28 mouse cellular contexts compared by ENCODE assay signal in the genomic region with DNA sequence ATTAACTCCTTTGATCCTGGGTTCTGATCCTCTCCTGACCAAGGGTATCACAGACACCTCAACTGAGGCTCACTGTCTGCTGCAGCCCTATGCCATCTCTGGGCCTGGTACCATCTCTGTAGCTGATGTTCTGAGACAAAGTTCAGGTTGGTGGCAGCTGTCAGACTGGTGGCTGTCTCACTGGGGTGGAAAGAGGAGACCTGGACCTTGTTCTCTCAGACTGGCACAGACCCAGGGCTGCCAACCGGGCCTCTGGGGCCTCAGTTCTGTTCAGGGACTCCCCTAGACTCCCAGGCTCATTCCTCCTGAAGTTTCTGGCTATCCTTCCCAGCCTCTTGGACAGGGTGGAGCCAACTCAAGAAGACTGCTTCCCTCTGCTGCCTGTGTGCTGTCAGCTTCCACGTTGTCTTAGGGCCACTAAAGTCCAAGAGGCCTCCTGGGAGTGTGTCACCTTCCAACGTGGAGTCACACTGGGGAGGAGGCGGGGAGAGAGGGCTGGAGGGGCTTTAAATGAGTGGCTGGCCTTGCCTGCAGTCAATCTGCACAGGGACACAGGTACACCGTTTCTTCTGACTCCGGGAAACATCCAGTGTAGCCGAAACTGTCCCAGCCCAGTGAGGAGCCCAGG. TPM values are rescaled to one million over a fixed set of nuclear protein-coding genes. Genes with fewer than 3 reads are reported as not detected.
DNase-seq lines count a peak whose midpoint lies in the region; ATAC-seq and TF ChIP-seq lines count a peak whose summit lies in the region.
"Had no signal": no experiment of that assay in that cellular context is flagged by ENCODE, and none has a peak within 500 bp of the region (broad histone marks: within the 10 kb centered on the region; RNA-seq: fewer than 3 reads in every experiment).

A gene (plus strand): TSS at position 171 of the 628 bp plus-strand sequence.

- TF ChIP-seq CTCF in liver, postnatal 0 days (IDR thresholded peaks at IDR 0.05; ENCODE audit: low read depth), result no peak

- H3K4me3 ChIP-seq in kidney, embryonic 14.5 days (ENCODE audit: low read length), result no peak within 1 kb of the TSS
- no peak within 1 kb of the TSS for H3K4me3 ChIP-seq in liver, postnatal 0 days (ENCODE audit: low read depth, low read length)
- H3K4me3 ChIP-seq in liver, embryonic 11.5 days (ENCODE audit: low read depth, low read length), result no peak within 1 kb of the TSS
- H3K4me3 ChIP-seq: embryonic facial prominence, embryonic 13.5 days; erythroblast, embryonic 14.5 days; forebrain, embryonic 13.5 days; liver, embryonic 13.5 days; lung, embryonic 15.5 days had no signal

- no peak for ATAC-seq in kidney, embryonic 14.5 days (ENCODE audit: low FRiP score, low TSS enrichment)
- no peak for ATAC-seq in liver, postnatal 0 days
- no peak for ATAC-seq in liver, embryonic 11.5 days (replicated peaks; ENCODE audit: low FRiP score)
- ATAC-seq: forebrain, embryonic 13.5 days; Patski had no signal

- TF ChIP-seq EP300 in liver, postnatal 0 days (IDR thresholded peaks at IDR 0.05; ENCODE audit: low read depth), result no peak

- H3K9me3 ChIP-seq in kidney, embryonic 14.5 days (ENCODE audit: control insufficient read depth, low read length), result no peaks in the 10 kb centered on the region
- no peaks in the 10 kb centered on the region for H3K9me3 ChIP-seq in liver, postnatal 0 days (ENCODE audit: low read length)
- H3K9me3 ChIP-seq in liver, embryonic 11.5 days (ENCODE audit: control insufficient read depth, low read length), result no peaks in the 10 kb centered on the region
- H3K9me3 ChIP-seq: embryonic facial prominence, embryonic 13.5 days; forebrain, embryonic 13.5 days; G1E; liver, embryonic 13.5 days; lung, embryonic 15.5 days had no signal

- H3K36me3 ChIP-seq in kidney, embryonic 14.5 days (ENCODE audit: control insufficient read depth, insufficient read depth, low read length), result no peaks in the 10 kb centered on the region
- no peaks in the 10 kb centered on the region for H3K36me3 ChIP-seq in liver, postnatal 0 days (replicated peaks; ENCODE audit: insufficient read depth, low read length)
- H3K36me3 ChIP-seq in liver, embryonic 11.5 days (ENCODE audit: control insufficient read depth, insufficient read depth, low read length), result no peaks in the 10 kb centered on the region
- H3K36me3 ChIP-seq: embryonic facial prominence, embryonic 13.5 days; G1E; liver, embryonic 13.5 days; lung, embryonic 15.5 days had no signal

- no peaks in the 10 kb centered on the region for H3K4me1 ChIP-seq in kidney, embryonic 14.5 days (ENCODE audit: control insufficient read depth, insufficient read depth, low read length)
- peaks cover 10% of the 10 kb centered on the region for H3K4me1 ChIP-seq in liver, postnatal 0 days (ENCODE audit: insufficient read depth)
- peaks cover under 1% of the 10 kb centered on the region; the same call in 1 of the 2 replicates for H3K4me1 ChIP-seq in liver, embryonic 11.5 days (replicated peaks; ENCODE audit: control insufficient read depth, insufficient read depth, low read length)
- H3K4me1 ChIP-seq: embryonic facial prominence, embryonic 13.5 days; forebrain, embryonic 13.5 days; lung, embryonic 15.5 days had no signal

- no peak within 1 kb of the TSS for H3K9ac ChIP-seq in kidney, embryonic 14.5 days (ENCODE audit: low read depth, low read length)
- no peak within 1 kb of the TSS; the same call in 1 of the 2 replicates for H3K9ac ChIP-seq in liver, postnatal 0 days (replicated peaks)
- H3K9ac ChIP-seq in liver, embryonic 11.5 days (ENCODE audit: low read depth, low read length), result no peak within 1 kb of the TSS
- H3K9ac ChIP-seq: embryonic facial prominence, embryonic 13.5 days; forebrain, embryonic 13.5 days; liver, embryonic 13.5 days; lung, embryonic 15.5 days had no signal

- no peaks in the 10 kb centered on the region for H3K27me3 ChIP-seq in kidney, embryonic 14.5 days (ENCODE audit: control insufficient read depth, insufficient read depth, low read length)
- H3K27me3 ChIP-seq in liver, postnatal 0 days (ENCODE audit: insufficient read depth, low read length), result no peaks in the 10 kb centered on the region
- H3K27me3 ChIP-seq in liver, embryonic 11.5 days (replicated peaks; ENCODE audit: control insufficient read depth, insufficient read depth, low read length), result no peaks in the 10 kb centered on the region
- H3K27me3 ChIP-seq: embryonic facial prominence, embryonic 13.5 days; forebrain, embryonic 13.5 days; liver, embryonic 13.5 days; lung, embryonic 15.5 days had no signal

- no peak within 1 kb of the TSS for H3K27ac ChIP-seq in kidney, embryonic 14.5 days (ENCODE audit: low read depth, low read length)
- H3K27ac ChIP-seq in liver, postnatal 0 days (ENCODE audit: low read depth), result no peak within 1 kb of the TSS
- no peak within 1 kb of the TSS for H3K27ac ChIP-seq in liver, embryonic 11.5 days (ENCODE audit: low read depth, low read length)
- H3K27ac ChIP-seq: embryonic facial prominence, embryonic 13.5 days; forebrain, embryonic 13.5 days; liver, embryonic 13.5 days; lung, embryonic 15.5 days had no signal

- DNase-seq in kidney, adult 11 months, result peak; percentile 38
- DNase-seq in liver, postnatal 0 days, result peak; percentile 17
- no peak for DNase-seq in liver, embryonic 11.5 days (ENCODE audit: low spot score)
- DNase-seq in kidney, postnatal 36 days, result peak; percentile 55 to 76
- peak; percentile 86 for DNase-seq in yolk sac, embryonic 10.5 days (ENCODE audit: low spot score)
- DNase-seq in cerebellum, adult 18-20 months, result no peak
- no peak for DNase-seq in cerebellum, postnatal 14 days
- DNase-seq: adrenal gland, adult 2 months; cerebellum, adult 11-12 months; cerebellum, postnatal 25 days; heart, postnatal 10 days; left cerebral cortex, postnatal 4 days; liver, embryonic 13.5 days; lung, postnatal 36 days; midbrain, embryonic 14.5 days; right cerebral cortex, postnatal 14 days; spleen, adult 18-20 months; thymus, adult 2 months had no signal

- no peak within 1 kb of the TSS for H3K4me2 ChIP-seq in kidney, embryonic 14.5 days (replicated peaks; ENCODE audit: low read depth, low read length)
- H3K4me2 ChIP-seq in liver, postnatal 0 days (ENCODE audit: low read depth, low read length), result no peak within 1 kb of the TSS
- no peak within 1 kb of the TSS for H3K4me2 ChIP-seq in liver, embryonic 11.5 days
- H3K4me2 ChIP-seq: embryonic facial prominence, embryonic 13.5 days; forebrain, embryonic 13.5 days; liver, embryonic 13.5 days; lung, embryonic 15.5 days had no signal

- 54% methylated on average over 7 of the region's 7 CpGs for WGBS in kidney, embryonic 14.5 days
- 59% methylated on average over 7 of the region's 7 CpGs for WGBS in liver, postnatal 0 days (ENCODE audit: insufficient replicate concordance)
- WGBS in liver, embryonic 11.5 days, result 61% methylated on average over 7 of the region's 7 CpGs

RNA-seq across cellular contexts. Expression of the gene that starts here (rescaled TPM):
- not detected in 2 replicates for polyA plus RNA-seq in kidney, embryonic 14.5 days (2014; fragmentation: Nextera tagmentation; extraction: Ambion mirVana)
- 256 and 423 TPM in 2 replicates for polyA plus RNA-seq in liver, postnatal 0 days (2015; fragmentation: Nextera tagmentation; extraction: Ambion mirVana)
- not detected in 2 replicates for polyA plus RNA-seq in liver, embryonic 11.5 days (2014; fragmentation: Nextera tagmentation; extraction: Ambion mirVana)
- polyA plus RNA-seq: embryonic facial prominence, embryonic 13.5 days; erythroblast, embryonic 14.5 days; G1E; gonadal fat pad, adult 2 months; hindbrain, embryonic 11.5 days; midbrain, embryonic 14.5 days; neural tube, embryonic 11.5 days; Patski had no signal

Comparison
In these comparisons a context has a peak if more than half of its experiments do, and no peak if none do; other contexts are left out.
1. RNA of the gene that starts here (polyA plus RNA-seq): 256 to 423 TPM in liver, postnatal 0 days; not detected in kidney, embryonic 14.5 days and not detected in liver, embryonic 11.5 days; every median in the first group is over 100 times any median in the second.
2. DNase-seq: peak in kidney, adult 11 months (single experiment), liver, postnatal 0 days (single experiment), kidney, postnatal 36 days (2 of 2) and yolk sac, embryonic 10.5 days (single experiment); none in liver, embryonic 11.5 days (single experiment), cerebellum, adult 18-20 months (0 of 2) and cerebellum, postnatal 14 days (0 of 2).